20 mouse cellular contexts compared by ENCODE assay signal in genomic region chr5:21915973-21916372, GRCm38 (mm10). TPM values are rescaled to one million over a fixed set of nuclear protein-coding genes. Genes with fewer than 3 reads are reported as not detected.
DNase-seq lines count a peak whose midpoint lies in the region; TF ChIP-seq lines count a peak whose summit lies in the region.
"Had no signal": no experiment of that assay in that cellular context is flagged by ENCODE, and none has a peak within 500 bp of the region (broad histone marks: within the 10 kb centered on the region; RNA-seq: fewer than 3 reads in every experiment).

No protein-coding gene starts in this region.

- no peak for DNase-seq in cerebellum, adult 2 months
- DNase-seq in cerebellum, postnatal 36 days, result no peak
- DNase-seq in left cerebral cortex, adult 2 months (ENCODE audit: extremely low spot score in 1 of 2, low spot score in 2 of 2), result no peak
- DNase-seq in left cerebral cortex, adult 18-20 months (ENCODE audit: low spot score in 2 of 2), result no peak
- DNase-seq in 416B (ENCODE audit: low read depth) (peak; percentile 21), R1 (ENCODE audit: low read depth, low spot score) (peak; percentile 66)
- no peak for DNase-seq in heart, postnatal 25 days (ENCODE audit: low spot score)
- no peak for DNase-seq in heart, postnatal 36 days
- DNase-seq: B cell, adult 2 months; cerebellum, adult 18-20 months; embryo, embryonic 11 days; heart, adult 18-20 months; heart, postnatal 10 days; right cerebral cortex, postnatal 14 days had no signal

- H3K27ac ChIP-seq in cerebellum, adult 2 months (ENCODE audit: insufficient read depth, low read length), result no peak overlapping the region
- no peak overlapping the region for H3K27ac ChIP-seq in left cerebral cortex, adult 2 months
- H3K27ac ChIP-seq: forebrain, embryonic 15.5 days; midbrain, embryonic 13.5 days had no signal

- no peak overlapping the region for H3K4me3 ChIP-seq in cerebellum, adult 2 months (replicated peaks; ENCODE audit: insufficient read depth, low read depth, low read length)
- H3K4me3 ChIP-seq in left cerebral cortex, adult 2 months, result no peak overlapping the region
- H3K4me3 ChIP-seq: forebrain, embryonic 15.5 days; midbrain, embryonic 13.5 days had no signal

- no peaks in the 10 kb centered on the region for H3K27me3 ChIP-seq in cerebellum, adult 2 months (ENCODE audit: control insufficient read depth, insufficient read depth, low read length)
- H3K27me3 ChIP-seq: forebrain, embryonic 15.5 days; midbrain, embryonic 13.5 days had no signal

- intact Hi-C loops in left cerebral cortex, adult 2 months (cut with DNase I), result no loop called here
- intact Hi-C loops in heart, postnatal 25 days (cut with DNase I), result no loop called here
- intact Hi-C loops in heart, postnatal 36 days (cut with DNase I), result no loop called here

- no peak for TF ChIP-seq POLR2A in cerebellum, adult 2 months (IDR thresholded peaks at IDR 0.05; ENCODE audit: borderline replicate concordance, insufficient read depth, low read length)

- no peaks in the 10 kb centered on the region for H3K4me1 ChIP-seq in cerebellum, adult 2 months (ENCODE audit: control insufficient read depth, insufficient read depth, low read length)
- H3K4me1 ChIP-seq: forebrain, embryonic 15.5 days; midbrain, embryonic 13.5 days had no signal

- peak; percentile 12; the same call in 1 of the 2 replicates for TF ChIP-seq CTCF in cerebellum, adult 2 months (IDR thresholded peaks at IDR 0.05; ENCODE audit: borderline replicate concordance, insufficient read depth, low read depth, low read length)
- peak; percentile 28 for TF ChIP-seq CTCF in left cerebral cortex, adult 2 months (IDR thresholded peaks at IDR 0.05)

RNA-seq across cellular contexts. Expression of gene Slc26a5, which starts 50.6 kb away (rescaled TPM):
- polyA plus RNA-seq in cerebellum, adult 2 months (2012; rRNA removed), result 0.06 and 0.11 TPM in 2 replicates
- total RNA-seq in left cerebral cortex, adult 2 months (2021), result 1 to 10 TPM in 1 of 2 experiments, under 1 TPM in 1; 0.37 to 1.1 TPM
- under 1 TPM; 0.30 to 0.77 TPM for total RNA-seq in left cerebral cortex, adult 18-20 months (2021)
- not detected for total RNA-seq in heart, postnatal 25 days (2021)
- not detected for total RNA-seq in heart, postnatal 36 days (2021)
- total RNA-seq: adrenal gland, adult 18-20 months; gastrocnemius, adult 18-20 months; heart, adult 18-20 months; heart, postnatal 10 days; liver, adult 2 months had no signal
- polyA plus RNA-seq: kidney, embryonic 14.5 days; liver, adult 2 months had no signal

Comparison
In these comparisons a context has a peak if more than half of its experiments do, and no peak if none do; other contexts are left out.
1. DNase-seq: peak in 416B (single experiment) and R1 (single experiment); none in cerebellum, adult 2 months (0 of 2), cerebellum, postnatal 36 days (0 of 2), left cerebral cortex, adult 2 months (0 of 2), left cerebral cortex, adult 18-20 months (0 of 2), heart, postnatal 25 days (single experiment) and heart, postnatal 36 days (0 of 2).